Mouse (Mus musculus) limb, embryonic 14.5 days (tissue): Measurements from ENCODE around the gene Myo1d. TPM values are rescaled to one million over a fixed set of nuclear protein-coding genes. Genes with fewer than 3 reads are reported as not detected.

Source experiments
- ATAC-seq: fragments of 200-750 bp; cut with Nextera tagmentation; 2 replicates; pipeline ENCODE4 v1.8.0; 2017; ENCODE audit warnings: low read depth, moderate number of reproducible peaks, moderate TSS enrichment; ENCODE audit not compliant: low FRiP score
- DNase-seq: peaks from one replicate; pipeline ENCODE4 v3.0.0-alpha.2; 2015; ENCODE audit warnings: low spot score
- H3K27ac ChIP-seq: fragments of 300-500 bp; sonication (generic); replicated peaks from 2 replicates; pipeline ENCODE4 v1.5.1; 2014; ENCODE audit warnings: low read depth, mild to moderate bottlenecking, low read length, moderate library complexity, mixed read lengths
- H3K27me3 ChIP-seq: fragments of 300-500 bp; sonication (generic); 2 replicates; pipeline ENCODE4 v1.6.1; 2014; ENCODE audit warnings: low read length, mixed read lengths; ENCODE audit not compliant: control insufficient read depth, insufficient read depth
- H3K36me3 ChIP-seq: fragments of 300-500 bp; sonication (generic); 2 replicates; pipeline ENCODE4 v1.6.1; 2014; ENCODE audit warnings: mild to moderate bottlenecking, low read length, moderate library complexity, mixed read lengths; ENCODE audit not compliant: control insufficient read depth, insufficient read depth
- H3K4me1 ChIP-seq: fragments of 300-500 bp; sonication (generic); 2 replicates; pipeline ENCODE4 v1.6.1; 2014; ENCODE audit warnings: antibody characterized with exemption, low read length, mixed read lengths; ENCODE audit not compliant: control insufficient read depth, insufficient read depth
- H3K4me2 ChIP-seq: fragments of 300-500 bp; sonication (generic); replicated peaks from 2 replicates; pipeline ENCODE4 v1.6.1; 2014; ENCODE audit warnings: low read depth, mild to moderate bottlenecking, low read length, moderate library complexity; ENCODE audit not compliant: severe bottlenecking
- H3K4me3 ChIP-seq: fragments of 300-500 bp; sonication (generic); replicated peaks from 2 replicates; pipeline ENCODE4 v1.5.1; 2014; ENCODE audit warnings: low read length
- H3K9ac ChIP-seq: fragments of 300-500 bp; sonication (generic); 2 replicates; pipeline ENCODE4 v1.6.1; 2014; ENCODE audit warnings: mild to moderate bottlenecking, low read depth, low read length, moderate library complexity; ENCODE audit not compliant: severe bottlenecking
- H3K9me3 ChIP-seq: fragments of 300-500 bp; sonication (generic); 2 replicates; pipeline ENCODE4 v1.6.1; 2016; ENCODE audit warnings: low read length; ENCODE audit not compliant: control insufficient read depth
- POLR2A ChIP-seq: fragments of 200-500 bp; IDR thresholded peaks from 2 replicates; pipeline ENCODE4 v1.8.0; 2012; ENCODE audit warnings: inconsistent platforms, mild to moderate bottlenecking, moderate library complexity, borderline replicate concordance; ENCODE audit not compliant: insufficient read depth, insufficient read length; ENCODE audit errors: extremely low read depth
- WGBS: fragments of 180-500 bp; shearing (Covaris S2); extraction: QIAGEN DNeasy Blood & Tissue Kit; methylation state at CpG from one replicate; pipeline ENCODE4 v1.1.7; 2014; 5-methylcytosine and 5-hydroxymethylcytosine counted together
- polyA plus RNA-seq, 2 experiments: library from polyadenylated mRNA; depleted of rRNA in 1 of 2; stranded (reverse) in 1 of 2; unstranded in 1 of 2; fragments of >200 nt; fragmentation: Nextera tagmentation in 1 of 2; extraction: Ambion mirVana in 1 of 2; gene quantifications; 2 replicates each; pipeline versions ENCODE4 v1.2.1 to v1.2.3; 2012 to 2014

Gene Myo1d
- polyA plus RNA-seq, 2 experiments = 6.6 to 8.3 TPM

DNA sequence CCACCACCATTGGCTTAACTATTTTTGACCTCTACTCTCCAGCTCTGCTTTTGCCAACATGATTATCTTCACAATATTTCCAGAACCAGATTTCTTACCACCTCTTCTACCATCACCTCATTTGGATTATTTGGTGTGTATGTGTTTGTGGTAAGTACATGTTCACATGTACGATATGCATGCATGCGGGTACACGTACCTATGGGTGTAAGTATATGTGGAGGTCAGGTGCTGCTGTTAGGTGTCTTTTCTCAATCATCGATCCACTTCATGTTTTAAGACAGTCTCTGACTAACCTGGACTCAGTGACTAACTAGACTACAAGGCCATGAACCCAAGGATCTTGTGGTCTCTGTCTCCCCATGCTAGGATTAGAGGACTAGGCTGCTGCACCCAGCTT is 37.4 kb downstream of the Myo1d start:
- DNase-seq = no peak
- H3K27ac ChIP-seq = no peak overlapping the region
- H3K36me3 ChIP-seq = no peaks in the 10 kb centered on the region
- 95% methylated on average over 4 of the region's 4 CpGs for WGBS
- no peak overlapping the region for H3K4me3 ChIP-seq
- H3K4me2 ChIP-seq = no peak overlapping the region
- no peaks in the 10 kb centered on the region for H3K27me3 ChIP-seq
- H3K4me1 ChIP-seq = 0 out of 2 replicates have a peak, but pooled peaks cover 4% of the 10 kb centered on the region
- ATAC-seq = no peak
- no peak overlapping the region for H3K9ac ChIP-seq
- H3K9me3 ChIP-seq = no peaks in the 10 kb centered on the region
- TF ChIP-seq POLR2A = no peak

DNA sequence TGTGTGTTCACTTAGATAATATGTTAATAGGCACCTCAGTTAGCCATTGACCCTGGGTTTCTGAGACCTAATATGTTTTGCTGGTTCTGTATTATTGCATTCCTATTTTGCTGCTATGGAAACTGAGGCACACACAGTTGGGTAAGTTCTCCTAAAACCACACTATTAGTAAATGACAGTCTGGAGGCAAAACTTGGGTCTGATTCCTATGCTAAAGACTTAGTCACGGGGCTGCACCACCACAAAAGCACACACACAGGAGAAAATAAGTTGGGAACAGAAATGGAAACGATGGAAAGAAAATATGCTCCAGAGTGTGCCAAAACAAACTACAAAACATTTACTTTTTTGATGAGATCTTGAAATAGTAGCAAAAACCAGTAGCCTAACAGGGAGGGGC is 45.1 kb downstream of the Myo1d start:
- no peaks in the 10 kb centered on the region for H3K27me3 ChIP-seq
- no peak for DNase-seq
- H3K27ac ChIP-seq = no peak overlapping the region
- no peak overlapping the region for H3K4me3 ChIP-seq
- H3K9ac ChIP-seq = no peak overlapping the region
- no peak overlapping the region for H3K4me2 ChIP-seq
- no peaks in the 10 kb centered on the region for H3K36me3 ChIP-seq
- H3K9me3 ChIP-seq = no peaks in the 10 kb centered on the region
- no peak for TF ChIP-seq POLR2A
- 76% methylated on average over 2 of the region's 2 CpGs for WGBS
- no peaks in the 10 kb centered on the region for H3K4me1 ChIP-seq
- ATAC-seq = no peak

DNA sequence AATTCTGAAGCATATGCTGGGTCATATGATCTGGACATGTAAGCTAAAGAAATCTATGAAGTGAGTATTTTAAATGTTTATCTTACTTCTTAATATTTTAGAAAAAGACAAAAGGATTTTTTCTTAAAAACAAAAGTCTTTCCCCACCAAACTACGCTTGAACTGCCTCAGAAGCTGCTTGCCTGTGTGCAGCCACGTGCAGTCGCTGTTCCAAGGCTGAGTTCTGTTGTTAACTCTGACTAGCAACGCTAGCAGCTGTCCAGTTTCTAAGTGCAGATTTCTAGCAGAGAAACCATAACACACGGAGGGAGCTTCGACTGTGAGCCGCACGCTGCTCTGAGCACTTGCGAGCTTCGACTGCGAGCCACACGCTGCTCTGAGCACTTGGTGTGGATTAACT is 55.1 kb downstream of the Myo1d start:
- no peak for TF ChIP-seq POLR2A
- H3K4me1 ChIP-seq = no peaks in the 10 kb centered on the region
- ATAC-seq (no peak), DNase-seq (no peak)
- no peaks in the 10 kb centered on the region for H3K36me3 ChIP-seq
- H3K4me2 ChIP-seq = no peak overlapping the region
- H3K9me3 ChIP-seq = no peaks in the 10 kb centered on the region
- no peak overlapping the region for H3K4me3 ChIP-seq
- WGBS = 64% methylated on average over 12 of the region's 12 CpGs
- no peaks in the 10 kb centered on the region for H3K27me3 ChIP-seq
- H3K9ac ChIP-seq = no peak overlapping the region
- no peak overlapping the region for H3K27ac ChIP-seq

DNA sequence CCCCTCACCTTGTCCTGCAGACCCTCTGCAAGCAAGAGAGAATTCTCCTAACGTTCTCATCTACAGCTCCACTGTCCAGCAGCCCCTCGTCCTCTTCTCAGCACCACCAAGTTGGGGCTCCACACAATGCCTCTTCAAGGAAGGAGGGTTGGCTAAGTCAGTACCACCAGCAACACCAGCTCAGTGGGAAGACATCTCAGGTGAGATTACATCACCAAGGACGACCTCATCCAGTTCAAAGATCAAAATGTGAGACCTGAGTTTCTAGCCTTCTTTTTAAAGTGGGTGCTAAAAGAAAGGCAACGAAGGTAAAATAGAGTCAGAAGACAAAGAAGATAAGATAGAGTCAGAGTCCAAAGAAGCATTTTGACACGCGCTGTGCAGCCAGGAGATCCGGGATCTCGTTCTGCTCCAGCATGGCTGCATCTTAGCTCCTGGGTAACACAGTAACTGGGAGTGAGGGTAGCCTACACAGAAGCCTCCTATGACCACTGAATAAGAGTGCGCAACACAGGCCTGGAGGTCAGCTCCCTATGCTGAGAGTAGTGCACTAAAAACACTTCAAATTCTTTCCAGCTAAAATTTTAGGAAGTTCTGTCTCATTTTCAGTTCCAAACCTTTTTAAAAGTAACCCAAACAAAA is 56.3 kb downstream of the Myo1d start:
- H3K27ac ChIP-seq = no peak overlapping the region
- DNase-seq (no peak), ATAC-seq (no peak)
- 86% methylated on average over 9 of the region's 9 CpGs for WGBS
- no peaks in the 10 kb centered on the region for H3K4me1 ChIP-seq
- TF ChIP-seq POLR2A = no peak
- no peak overlapping the region for H3K4me2 ChIP-seq
- H3K9ac ChIP-seq = no peak overlapping the region
- no peaks in the 10 kb centered on the region for H3K27me3 ChIP-seq
- H3K36me3 ChIP-seq = no peaks in the 10 kb centered on the region
- H3K4me3 ChIP-seq = no peak overlapping the region
- no peaks in the 10 kb centered on the region for H3K9me3 ChIP-seq

DNA sequence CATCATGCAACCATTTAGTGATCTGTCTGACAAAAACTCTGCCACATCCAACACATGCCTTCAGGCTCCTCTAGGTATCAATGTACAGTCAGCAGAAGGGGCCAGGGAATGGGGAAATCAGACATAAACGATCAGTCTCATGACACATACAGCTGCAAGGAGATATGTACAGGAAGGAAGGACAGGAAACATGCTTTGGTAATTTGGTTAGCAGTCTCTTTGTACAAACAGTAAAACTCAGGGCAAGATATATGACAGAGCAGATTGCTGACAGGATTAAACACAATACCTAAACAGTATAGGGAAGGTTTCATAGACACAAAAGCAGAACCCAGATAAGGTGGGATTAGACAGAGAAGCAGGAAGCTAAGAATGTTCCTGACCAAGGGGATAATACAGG is 60.8 kb downstream of the Myo1d start:
- TF ChIP-seq POLR2A = no peak
- Histone ChIP-seq H3K36me3 (no peaks in the 10 kb centered on the region), H3K9ac (no peak overlapping the region), H3K4me3 (no peak overlapping the region), H3K4me2 (no peak overlapping the region), H3K27me3 (no peaks in the 10 kb centered on the region), H3K9me3 (no peaks in the 10 kb centered on the region), H3K4me1 (no peaks in the 10 kb centered on the region), H3K27ac (no peak overlapping the region)
- ATAC-seq (no peak), DNase-seq (no peak)
- WGBS = 45% methylated on average over 1 of the region's 1 CpGs

DNA sequence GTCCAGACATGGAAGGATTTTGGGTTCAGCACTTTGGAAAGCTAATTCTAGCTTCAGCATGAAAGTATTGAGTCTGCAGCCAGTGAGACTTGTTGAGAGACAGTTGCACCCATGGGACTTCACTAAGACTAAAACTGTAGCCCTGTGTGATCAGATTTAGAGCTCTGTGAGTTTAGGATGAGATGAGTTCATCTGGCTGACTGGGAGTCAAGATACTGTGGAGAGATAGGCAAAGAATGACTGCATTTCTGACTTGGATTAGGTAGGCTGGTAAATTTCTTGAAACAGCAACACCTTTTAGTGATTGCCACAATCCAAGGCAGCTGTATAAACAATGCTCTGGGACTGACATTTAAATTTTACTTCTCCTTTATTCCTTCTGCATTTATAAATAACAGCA is 61.8 kb downstream of the Myo1d start:
- DNase-seq = peak; percentile 12
- no peak for TF ChIP-seq POLR2A
- H3K36me3 ChIP-seq = no peaks in the 10 kb centered on the region
- H3K4me3 ChIP-seq = no peak overlapping the region
- H3K27me3 ChIP-seq = no peaks in the 10 kb centered on the region
- no peak overlapping the region for H3K4me2 ChIP-seq
- no peaks in the 10 kb centered on the region for H3K9me3 ChIP-seq
- H3K9ac ChIP-seq = no peak overlapping the region
- no peak overlapping the region for H3K27ac ChIP-seq
- no peaks in the 10 kb centered on the region for H3K4me1 ChIP-seq
- no peak for ATAC-seq
